Mouse (Mus musculus): ENCODE results near the gene Oca2.

The Oca2 gene

DNA sequence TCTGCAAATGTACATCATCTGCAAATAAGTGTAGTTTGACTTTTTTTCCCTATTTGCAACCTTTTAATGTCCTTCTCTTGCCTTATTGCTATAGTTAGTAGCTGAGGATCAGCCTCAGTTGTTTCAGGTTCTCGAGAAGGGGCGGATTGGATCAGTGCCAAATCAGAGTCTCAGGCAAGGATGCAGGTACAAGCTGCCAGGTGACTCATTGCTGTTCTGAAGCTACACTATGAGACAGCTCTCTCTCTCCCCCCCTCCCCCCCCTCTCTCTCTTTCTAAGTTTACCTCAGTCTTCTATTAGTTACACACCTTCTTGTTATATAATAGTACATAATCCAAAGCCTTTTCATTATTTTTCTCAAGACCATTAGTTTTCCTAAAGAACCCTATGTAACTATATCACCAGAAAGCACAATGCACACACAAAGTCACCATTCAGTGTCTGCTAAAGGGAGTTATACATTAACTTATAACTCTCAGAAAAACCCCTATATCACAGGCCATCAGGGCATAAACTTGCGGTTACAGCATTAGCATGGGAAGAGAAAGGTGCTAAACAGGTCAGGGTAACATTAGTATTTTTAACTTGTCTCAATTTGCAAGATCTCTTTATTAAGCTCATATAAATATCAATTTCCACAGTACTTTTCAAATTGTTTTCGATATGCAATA lies 142.3 kb downstream of the Oca2 start:
- no peak for DNase-seq (ENCODE audit: inconsistent ontology term)

DNA sequence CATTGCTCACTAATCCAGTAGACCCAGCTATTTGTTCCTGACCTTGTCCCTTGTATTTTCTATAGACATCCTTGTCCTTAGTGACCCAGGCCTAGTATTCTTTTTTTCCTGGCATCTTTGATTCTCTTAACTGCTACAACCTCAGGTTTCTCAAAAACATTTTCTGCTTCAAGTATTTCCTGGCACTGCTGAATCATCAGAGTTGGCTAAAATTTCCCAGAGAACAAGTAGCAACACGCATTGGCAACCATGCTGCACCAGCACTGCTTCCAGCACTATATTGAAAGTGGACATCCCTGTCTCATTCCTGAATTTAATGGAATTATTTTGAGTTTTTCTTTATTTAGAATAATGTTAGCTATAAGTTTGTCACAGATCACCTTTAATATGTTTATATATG lies 143.1 kb downstream of the Oca2 start:
- DNase-seq (ENCODE audit: inconsistent ontology term) = peak; percentile 52

DNA sequence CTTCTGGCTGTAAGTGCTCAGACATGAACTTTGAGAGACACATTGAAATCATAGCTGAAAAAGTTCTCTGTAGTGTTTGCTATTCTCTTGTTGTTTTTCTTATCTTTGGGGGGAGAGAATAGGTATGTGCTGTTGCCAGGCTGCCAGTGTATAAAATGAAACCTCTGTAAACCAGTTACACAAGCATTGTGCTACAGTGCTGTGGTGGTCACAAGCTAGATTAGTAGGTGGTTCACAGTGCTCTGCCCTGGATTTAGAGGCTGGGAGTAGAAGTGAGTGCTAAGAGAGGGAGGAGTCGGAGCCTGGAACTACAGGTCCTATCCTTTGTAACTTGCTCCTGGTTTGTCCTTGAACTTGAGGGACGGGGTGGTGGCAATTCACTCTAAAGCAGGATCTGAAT lies 148.7 kb downstream of the Oca2 start:
- DNase-seq (ENCODE audit: inconsistent ontology term) = no peak

DNA sequence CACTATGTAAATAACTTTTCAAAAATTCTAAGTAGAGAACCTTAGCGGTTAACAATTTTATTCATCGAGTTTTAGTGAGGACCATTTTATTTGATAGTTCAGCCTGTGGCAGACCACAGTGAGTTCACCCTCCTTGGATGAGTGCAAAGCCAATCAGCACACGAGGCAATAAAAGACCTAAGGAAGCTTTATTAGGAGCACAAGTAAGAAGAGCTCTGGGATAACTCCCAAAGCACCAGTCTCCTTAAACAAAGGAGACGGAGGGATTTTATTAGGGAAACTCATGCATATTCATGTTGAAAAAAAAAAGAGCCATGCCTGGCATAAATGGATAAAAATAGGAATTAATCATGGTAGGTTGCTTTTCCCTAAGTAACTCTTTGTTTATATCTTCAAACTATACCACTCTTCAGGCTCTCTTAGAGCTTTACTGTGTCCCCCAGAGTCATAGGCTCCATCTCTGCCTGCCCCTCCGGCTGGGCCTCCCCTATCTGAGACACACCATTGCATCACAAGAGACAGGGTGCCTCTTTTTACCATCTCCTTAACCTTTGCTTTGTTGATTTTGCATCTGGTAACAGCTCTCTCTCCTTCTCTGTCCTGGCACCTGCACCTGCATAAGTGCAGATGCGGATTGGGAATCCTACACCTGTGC lies 178.7 kb downstream of the Oca2 start:
- DNase-seq (ENCODE audit: inconsistent ontology term) = no peak

DNA sequence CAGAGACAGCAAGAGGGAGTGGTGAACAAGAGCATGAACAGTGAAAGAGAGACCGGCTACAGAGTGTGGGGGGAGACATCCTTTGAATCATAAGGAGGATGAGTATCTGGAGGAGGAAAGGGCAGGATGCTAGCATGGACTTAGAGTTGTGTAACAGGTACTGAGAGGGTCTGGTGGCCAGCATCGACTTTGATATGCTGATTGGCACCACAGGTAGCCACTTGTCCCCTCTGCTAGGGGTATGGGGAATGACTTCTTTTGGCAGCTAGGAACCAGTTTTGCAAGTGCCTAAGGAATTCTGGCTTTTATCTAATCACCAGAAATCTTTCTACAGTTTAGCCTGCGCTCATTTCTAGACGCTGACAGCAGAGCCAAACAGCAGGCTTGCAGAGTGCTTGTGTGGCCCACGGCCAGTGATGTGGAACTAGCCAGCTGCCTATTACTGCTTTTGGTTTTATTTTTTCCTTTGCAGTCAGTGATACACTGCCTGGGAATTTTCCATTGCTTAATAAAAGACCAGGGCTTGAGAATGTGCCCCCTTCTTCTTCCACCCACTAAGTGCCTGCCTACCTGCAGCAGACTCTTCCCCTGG lies 179.8 kb downstream of the Oca2 start:
- peak; percentile 43 for DNase-seq (ENCODE audit: inconsistent ontology term)

- peak; percentile 75 for DNase-seq (ENCODE audit: inconsistent ontology term)
Measured at GRCm38 (mm10) chr7:56421946-56422345, 182.4 kb downstream of the Oca2 start.

- DNase-seq (ENCODE audit: inconsistent ontology term) = no peak
Measured at GRCm38 (mm10) chr7:56423548-56423947, 184.0 kb downstream of the Oca2 start.

DNA sequence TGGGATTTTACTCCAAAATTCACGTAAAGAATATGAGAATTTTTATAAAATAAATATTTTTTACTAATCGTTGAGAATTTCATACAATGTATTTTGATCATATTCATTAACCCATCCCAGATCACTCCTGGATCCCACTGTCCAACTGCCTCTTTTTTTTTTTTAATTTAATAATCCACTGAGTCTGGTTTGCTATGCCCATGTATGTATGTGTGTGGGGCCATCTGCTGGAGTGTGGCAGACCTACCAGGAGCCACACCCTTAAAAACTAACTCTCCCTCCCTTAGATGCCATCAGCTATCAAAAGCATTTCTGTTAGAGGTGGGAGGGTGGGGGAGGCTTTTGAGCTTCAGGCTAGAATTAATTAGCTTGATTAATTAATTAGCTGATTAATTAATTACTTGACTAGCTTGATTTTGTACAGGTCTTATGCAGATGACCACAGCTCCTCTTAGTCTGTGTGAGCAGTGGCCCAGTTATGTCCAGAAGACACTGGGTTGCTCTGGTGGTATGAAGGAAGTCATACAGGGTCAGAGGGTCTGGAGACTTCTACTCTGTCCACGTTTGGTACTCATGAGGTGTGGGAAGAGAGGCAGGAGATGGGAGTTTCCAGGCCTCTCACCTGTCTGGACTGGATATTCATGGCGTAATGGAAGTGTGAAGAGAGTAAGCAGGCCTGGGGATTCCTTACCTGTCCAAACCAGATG lies 221.4 kb downstream of the Oca2 start:
- no peak for DNase-seq (ENCODE audit: inconsistent ontology term)

GRCm38 (mm10) chr7:56498242-56498641 lies 258.7 kb downstream of the Oca2 start:
- DNase-seq (ENCODE audit: inconsistent ontology term) = no peak

GRCm38 (mm10) chr7:56499319-56499718 lies 259.8 kb downstream of the Oca2 start:
- DNase-seq (ENCODE audit: inconsistent ontology term) = no peak

GRCm38 (mm10) chr7:56499767-56500166 lies 260.2 kb downstream of the Oca2 start:
- no peak for DNase-seq (ENCODE audit: inconsistent ontology term)

GRCm38 (mm10) chr7:56500438-56500837 lies 260.9 kb downstream of the Oca2 start:
- DNase-seq (ENCODE audit: inconsistent ontology term) = no peak

DNA sequence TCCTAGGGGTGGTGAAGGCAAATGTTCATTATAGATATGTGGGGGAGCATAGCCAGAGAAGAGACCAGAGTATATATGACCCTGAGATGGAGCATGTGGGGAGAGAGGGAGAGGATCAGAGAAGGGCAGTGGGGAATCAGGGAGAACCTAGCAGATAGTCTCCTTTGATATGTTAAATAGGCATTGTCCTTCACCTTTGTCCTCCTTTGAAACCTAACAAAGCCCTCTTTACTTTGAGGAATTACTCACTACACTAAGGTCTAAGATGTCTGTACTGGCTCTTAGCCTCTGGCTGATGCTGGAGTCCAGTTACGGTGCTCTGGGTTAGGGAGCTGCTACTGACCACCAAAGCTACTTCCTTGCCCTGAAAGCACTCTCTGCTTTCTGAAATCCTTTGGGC lies 279.0 kb downstream of the Oca2 start:
- DNase-seq (ENCODE audit: inconsistent ontology term) = no peak

DNA sequence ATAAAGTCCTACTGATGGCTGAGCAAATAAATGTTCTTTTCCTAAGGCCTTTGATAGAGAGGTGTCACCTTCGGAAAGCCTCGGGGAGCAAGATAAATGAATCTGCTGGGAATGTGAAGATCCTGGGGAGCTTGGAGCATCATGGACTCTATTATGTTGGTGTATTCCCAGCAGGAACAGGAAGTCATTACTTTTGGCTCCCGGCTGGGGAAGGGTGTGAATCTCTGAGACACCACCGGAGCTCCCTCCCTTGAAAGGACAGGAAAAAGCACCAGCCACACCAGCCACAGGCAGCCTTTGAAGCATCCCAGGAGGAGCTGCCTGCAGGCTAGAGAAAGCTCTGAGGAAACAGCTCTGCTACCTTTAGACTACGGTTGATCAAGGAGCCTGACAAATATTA lies 280.2 kb downstream of the Oca2 start:
- DNase-seq (ENCODE audit: inconsistent ontology term) = no peak

GRCm38 (mm10) chr7:56534856-56535255 lies 295.3 kb downstream of the Oca2 start:
- DNase-seq (ENCODE audit: inconsistent ontology term) = no peak

DNA sequence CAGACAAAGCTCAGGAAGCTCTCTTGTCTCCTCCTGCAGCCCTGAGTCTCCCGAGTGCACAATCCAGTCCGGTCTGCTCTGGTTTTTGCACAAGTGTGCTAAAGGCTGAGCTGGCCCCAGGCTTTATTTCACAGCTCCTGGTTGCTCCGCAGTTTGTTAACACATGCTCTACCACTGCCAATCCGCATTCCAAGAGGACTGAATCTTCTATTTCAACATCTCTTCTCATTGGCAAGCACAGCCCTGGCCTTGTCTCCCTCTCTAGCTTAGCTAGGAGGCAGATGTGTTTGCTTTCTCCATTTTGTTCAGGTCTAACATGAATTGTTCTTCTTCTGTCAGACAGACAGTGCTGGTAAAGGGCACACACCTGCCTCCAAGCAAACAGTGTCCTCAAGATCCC lies 309.7 kb downstream of the Oca2 start:
- peak; percentile 32 for DNase-seq (ENCODE audit: inconsistent ontology term)

DNA sequence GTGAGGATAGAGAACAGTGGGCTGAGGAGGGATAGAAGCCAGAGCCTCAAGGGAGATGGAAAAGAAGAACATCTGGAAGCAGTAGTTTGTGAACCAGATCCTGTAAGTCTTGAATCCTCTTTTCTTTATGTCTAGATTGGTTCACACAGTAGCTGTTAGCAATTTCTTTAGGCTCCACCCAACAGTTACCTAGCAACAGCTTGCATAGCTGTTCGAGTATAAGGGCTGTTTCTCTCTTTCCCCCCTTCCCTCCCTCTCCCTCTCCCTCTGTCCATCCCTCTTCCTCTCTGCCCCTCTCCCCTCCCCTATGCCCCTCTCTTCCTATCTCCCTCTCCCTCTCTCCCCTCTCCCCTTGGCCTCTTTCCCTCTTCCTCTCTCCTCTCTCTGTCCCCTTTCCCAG lies 312.2 kb downstream of the Oca2 start:
- no peak for DNase-seq (ENCODE audit: inconsistent ontology term)
